Mouse (Mus musculus) frontal cortex, postnatal 25 days (tissue): ENCODE data around the gene Zfp524.
"Not testable (repeated sequence)": the region's sequence is repeated elsewhere in the genome, so short reads cannot be mapped to it uniquely, and the experiment has no call there.

Experiments used
- DNase-seq, 2 experiments: peaks; one replicate each; pipeline ENCODE4 v3.0.0; 2022; ENCODE audit warnings: low spot score in 2 of 2

Zfp524 gene

GRCm38 (mm10) chr7:5016057-5016456 is 1.8 kb downstream of the Zfp524 start:
- DNase-seq: no peak

GRCm38 (mm10) chr7:5016920-5017319 is 2.7 kb downstream of the Zfp524 start:
- DNase-seq: no peak

GRCm38 (mm10) chr7:5017352-5017751 is 3.1 kb downstream of the Zfp524 start:
- DNase-seq: no peak

- DNase-seq: no peak
These were observed 3.7 kb downstream of the Zfp524 start for GRCm38 (mm10) chr7:5017931-5018330.

GRCm38 (mm10) chr7:5019576-5019975 is 5.4 kb downstream of the Zfp524 start:
- DNase-seq: not testable (repeated sequence)

- DNase-seq: peak; percentile 99
These were observed 5.9 kb downstream of the Zfp524 start, which contains the start of the genes Zfp865 and Ccdc106 for GRCm38 (mm10) chr7:5020000-5020681. Gene Zfp865 (plus strand): TSS chr7:5020376. Gene Ccdc106 (plus strand): TSS chr7:5020553.

- DNase-seq: no peak
These were observed 6.5 kb downstream of the Zfp524 start for GRCm38 (mm10) chr7:5020685-5021084.

- DNase-seq: no peak
These were observed 7.0 kb downstream of the Zfp524 start for GRCm38 (mm10) chr7:5021197-5021596.

- no peak for DNase-seq
These were observed 15.3 kb downstream of the Zfp524 start for GRCm38 (mm10) chr7:5029543-5029942.

- DNase-seq: no peak
These were observed 15.7 kb downstream of the Zfp524 start for GRCm38 (mm10) chr7:5029946-5030345.

- DNase-seq: no peak
These were observed 16.5 kb downstream of the Zfp524 start for GRCm38 (mm10) chr7:5030554-5031275.

GRCm38 (mm10) chr7:5031496-5031895 is 17.3 kb downstream of the Zfp524 start:
- DNase-seq: no peak

GRCm38 (mm10) chr7:5033818-5034217 is 19.6 kb downstream of the Zfp524 start, which contains the start of gene 4632433K11Rik:
Gene 4632433K11Rik (plus strand): TSS chr7:5034118.
- no peak for DNase-seq

- DNase-seq: no peak
These were observed 21.4 kb downstream of the Zfp524 start for GRCm38 (mm10) chr7:5035628-5036027.

GRCm38 (mm10) chr7:5036136-5036535 is 21.9 kb downstream of the Zfp524 start:
- no peak for DNase-seq

- DNase-seq: no peak
These were observed 22.8 kb downstream of the Zfp524 start for GRCm38 (mm10) chr7:5037026-5037425.

- DNase-seq: no peak
These were observed 23.3 kb downstream of the Zfp524 start for GRCm38 (mm10) chr7:5037467-5037866.

GRCm38 (mm10) chr7:5038109-5038732 is 24.0 kb downstream of the Zfp524 start, which contains the start of gene Zfp784:
Gene Zfp784 (minus strand): TSS chr7:5038446.
- peak; percentile 86 to 87 for DNase-seq

GRCm38 (mm10) chr7:5038940-5039339 is 24.7 kb downstream of the Zfp524 start:
- no peak for DNase-seq

- no peak for DNase-seq
These were observed 30.8 kb downstream of the Zfp524 start for GRCm38 (mm10) chr7:5044981-5045380.

GRCm38 (mm10) chr7:5046112-5046511 is 31.9 kb downstream of the Zfp524 start:
- no peak for DNase-seq

GRCm38 (mm10) chr7:5047313-5047712 is 33.1 kb downstream of the Zfp524 start:
- no peak for DNase-seq
